Mouse (Mus musculus) lung, adult 2 months (tissue): ENCODE results near the gene Dmrt3.

ENCODE experiments used
- CTCF ChIP-seq: fragments of 200-500 bp; IDR thresholded peaks from 2 replicates; pipeline ENCODE4 v1.5.1; 2011; ENCODE audit warnings: mild to moderate bottlenecking, low read length, control low read depth; ENCODE audit not compliant: insufficient read depth
- POLR2A ChIP-seq: fragments of 200-500 bp; IDR thresholded peaks from 2 replicates; pipeline ENCODE4 v1.6.1; 2011; ENCODE audit warnings: low read depth, mild to moderate bottlenecking, control low read depth, low read length, borderline replicate concordance; ENCODE audit errors: extremely low read depth

DNA sequence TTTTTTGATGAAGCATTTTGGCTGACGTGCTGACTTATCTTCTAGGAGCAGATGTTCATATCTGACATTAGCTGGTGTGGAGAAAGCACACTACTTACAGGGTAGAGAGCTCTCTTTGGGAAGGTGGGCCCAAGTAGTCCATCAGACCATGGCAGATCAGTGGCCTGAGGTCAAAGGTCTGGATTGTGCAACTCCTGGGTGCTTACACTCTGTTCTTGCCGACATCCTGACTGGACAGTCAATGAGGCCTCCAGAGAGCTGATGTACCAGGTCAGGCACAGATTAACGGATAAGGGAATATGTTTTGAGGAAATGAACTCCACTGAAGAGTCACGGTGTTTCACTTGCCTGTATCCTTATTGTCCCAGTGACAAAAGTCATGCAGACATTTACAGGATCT lies 38.6 kb downstream of the Dmrt3 start:
- TF ChIP-seq POLR2A (no peak), CTCF (no peak)
